Mouse (Mus musculus) hindbrain, embryonic 12.5 days (tissue): Measurements from ENCODE around the gene Ccdc90b. TPM values are rescaled to one million over a fixed set of nuclear protein-coding genes. Genes with fewer than 3 reads are reported as not detected.

Source experiments
- ATAC-seq: fragments of 200-750 bp; cut with Nextera tagmentation; 2 replicates; pipeline ENCODE4 v1.8.0; 2017; ENCODE audit warnings: moderate TSS enrichment; ENCODE audit not compliant: low FRiP score
- H3K27ac ChIP-seq: fragments of 300-500 bp; sonication (generic); 2 replicates; pipeline ENCODE4 v1.5.1; 2016; ENCODE audit warnings: mild to moderate bottlenecking
- H3K27me3 ChIP-seq: fragments of 300-500 bp; sonication (generic); 2 replicates; pipeline ENCODE4 v1.6.1; 2016; ENCODE audit warnings: mild to moderate bottlenecking
- H3K36me3 ChIP-seq: fragments of 300-500 bp; sonication (generic); 2 replicates; pipeline ENCODE4 v1.6.1; 2016; ENCODE audit warnings: mild to moderate bottlenecking
- H3K4me1 ChIP-seq: fragments of 300-500 bp; sonication (generic); 2 replicates; pipeline ENCODE4 v1.6.1; 2016
- H3K4me2 ChIP-seq: fragments of 300-500 bp; sonication (generic); replicated peaks from 2 replicates; pipeline ENCODE4 v1.6.1; 2016; ENCODE audit warnings: mild to moderate bottlenecking
- H3K4me3 ChIP-seq: fragments of 300-500 bp; sonication (generic); 2 replicates; pipeline ENCODE4 v1.5.1; 2016; ENCODE audit warnings: mild to moderate bottlenecking
- H3K9ac ChIP-seq: fragments of 300-500 bp; sonication (generic); 2 replicates; pipeline ENCODE4 v1.6.1; 2016; ENCODE audit warnings: mild to moderate bottlenecking, moderate library complexity
- H3K9me3 ChIP-seq: fragments of 300-500 bp; sonication (generic); replicated peaks from 2 replicates; pipeline ENCODE4 v1.6.1; 2016; ENCODE audit warnings: mild to moderate bottlenecking
- WGBS: fragments of 180-500 bp; shearing (Covaris S2); methylation state at CpG from one replicate; pipeline ENCODE4 v1.1.7; 2016; 5-methylcytosine and 5-hydroxymethylcytosine counted together
- polyA plus RNA-seq: library from polyadenylated mRNA; unstranded; fragments of >200 nt; fragmentation: Nextera tagmentation; extraction: Ambion mirVana; gene quantifications from 2 replicates; pipeline ENCODE4 v1.2.1, GENCODE M21; 2016

The Ccdc90b gene
- polyA plus RNA-seq, 1 experiment from 2014 or later, result 74.6 TPM

- Histone ChIP-seq H3K9me3 (no peaks in the 10 kb centered on the region), H3K4me3 (no peak overlapping the region), H3K4me1 (no peaks in the 10 kb centered on the region), H3K27me3 (no peaks in the 10 kb centered on the region), H3K9ac (no peak overlapping the region), H3K4me2 (no peak overlapping the region), H3K27ac (no peak overlapping the region), H3K36me3 (peaks cover 14% of the 10 kb centered on the region)
- 89% methylated on average over 7 of the region's 7 CpGs for WGBS
- ATAC-seq, result no peak
Measured at GRCm38 (mm10) chr7:92583567-92583966, 22.6 kb downstream of the Ccdc90b start.

DNA sequence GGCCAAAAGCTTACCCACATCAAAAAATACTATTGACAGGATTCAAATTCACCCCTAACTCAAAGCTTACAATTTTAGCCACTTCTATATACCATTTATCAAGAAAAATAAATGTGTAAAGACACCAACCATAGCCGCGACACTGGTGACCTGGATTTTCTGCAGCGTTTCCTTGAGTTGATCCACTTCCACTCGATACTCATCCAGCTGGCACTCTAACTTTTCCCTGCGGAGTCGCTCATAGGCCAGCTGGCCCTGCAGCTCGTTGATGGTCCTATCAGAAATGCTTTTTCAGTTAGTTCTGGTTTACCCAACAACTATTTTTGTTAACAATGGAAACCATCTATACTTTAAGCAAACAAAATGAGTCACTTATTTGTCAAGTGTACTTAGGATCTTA, 29.0 kb downstream of the Ccdc90b start:
- no peak overlapping the region for H3K4me3 ChIP-seq
- no peaks in the 10 kb centered on the region for H3K27me3 ChIP-seq
- no peak overlapping the region for H3K4me2 ChIP-seq
- no peak overlapping the region for H3K9ac ChIP-seq
- H3K9me3 ChIP-seq, result no peaks in the 10 kb centered on the region
- no peaks in the 10 kb centered on the region for H3K4me1 ChIP-seq
- WGBS, result 93% methylated on average over 7 of the region's 7 CpGs
- H3K36me3 ChIP-seq, result no peaks in the 10 kb centered on the region
- H3K27ac ChIP-seq, result no peak overlapping the region
- no peak for ATAC-seq

DNA sequence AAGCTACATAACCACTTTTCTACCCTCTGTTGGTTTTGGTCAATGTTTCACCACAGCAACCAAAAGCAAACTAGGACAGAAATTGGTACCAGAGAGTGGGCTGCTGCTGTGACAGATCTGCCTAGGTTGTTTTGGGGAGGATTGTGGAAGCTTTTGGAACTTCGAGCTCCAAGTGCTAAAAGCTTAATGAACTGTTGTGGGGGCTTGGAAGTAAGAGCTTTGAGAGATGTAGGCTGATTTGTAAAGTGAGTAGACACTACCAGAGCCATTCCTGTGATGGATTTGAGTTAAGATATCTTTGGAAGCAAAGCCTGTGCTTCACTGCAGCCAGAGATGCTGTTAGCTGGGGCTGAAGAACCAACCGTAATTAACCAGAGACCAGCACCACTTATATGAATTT, 29.9 kb downstream of the Ccdc90b start:
- WGBS, result 94% methylated on average over 2 of the region's 2 CpGs
- Histone ChIP-seq H3K36me3 (no peaks in the 10 kb centered on the region), H3K4me2 (no peak overlapping the region)

GRCm38 (mm10) chr7:92604961-92605360, 44.0 kb downstream of the Ccdc90b start:
- Histone ChIP-seq H3K4me2 (no peak overlapping the region), H3K9me3 (no peaks in the 10 kb centered on the region), H3K4me3 (no peak overlapping the region), H3K4me1 (no peaks in the 10 kb centered on the region), H3K9ac (no peak overlapping the region), H3K36me3 (peaks cover 18% of the 10 kb centered on the region), H3K27me3 (no peaks in the 10 kb centered on the region), H3K27ac (no peak overlapping the region)
- 94% methylated on average over 7 of the region's 7 CpGs for WGBS
- no peak for ATAC-seq

More for the DNA sequence above, 29.9 kb downstream of the Ccdc90b start:
- no peak for ATAC-seq
- Histone ChIP-seq H3K27me3 (no peaks in the 10 kb centered on the region), H3K4me1 (no peaks in the 10 kb centered on the region), H3K4me3 (no peak overlapping the region), H3K9me3 (no peaks in the 10 kb centered on the region), H3K27ac (no peak overlapping the region), H3K9ac (no peak overlapping the region)

GRCm38 (mm10) chr7:92610830-92611229, 49.9 kb downstream of the Ccdc90b start:
- no peak for ATAC-seq
- H3K4me1 ChIP-seq, result no peaks in the 10 kb centered on the region
- 83% methylated on average over 7 of the region's 7 CpGs for WGBS
- H3K36me3 ChIP-seq, result 0 out of 2 replicates have a peak, but pooled peaks cover 6% of the 10 kb centered on the region
- H3K4me3 ChIP-seq, result no peak overlapping the region
- H3K27ac ChIP-seq, result no peak overlapping the region
- H3K4me2 ChIP-seq, result no peak overlapping the region
- no peaks in the 10 kb centered on the region for H3K9me3 ChIP-seq
- H3K27me3 ChIP-seq, result no peaks in the 10 kb centered on the region
- H3K9ac ChIP-seq, result no peak overlapping the region

DNA sequence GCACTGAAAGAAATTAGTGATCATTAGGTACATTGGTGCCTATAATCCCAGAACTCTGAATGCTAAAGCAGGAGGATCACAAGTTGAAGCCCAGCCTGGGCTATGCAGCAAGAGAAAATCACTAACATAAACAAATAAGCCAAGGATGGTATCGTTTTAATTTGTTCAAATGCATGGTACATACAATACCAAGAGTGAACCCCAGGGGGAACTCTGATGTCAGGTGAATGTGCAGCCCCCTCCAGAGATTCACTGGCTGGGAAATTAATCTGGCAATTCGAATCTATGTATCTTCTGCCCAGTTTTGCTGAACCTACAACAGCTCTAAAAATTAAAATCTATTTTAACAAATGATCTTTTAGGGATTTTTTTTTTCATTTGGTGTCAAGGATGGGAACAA, 63.5 kb downstream of the Ccdc90b start:
- ATAC-seq, result no peak
- no peaks in the 10 kb centered on the region for H3K9me3 ChIP-seq
- no peaks in the 10 kb centered on the region for H3K27me3 ChIP-seq
- no peak overlapping the region for H3K4me3 ChIP-seq
- H3K9ac ChIP-seq, result no peak overlapping the region
- no peak overlapping the region for H3K27ac ChIP-seq
- WGBS, result 58% methylated on average over 2 of the region's 2 CpGs
- no peaks in the 10 kb centered on the region for H3K4me1 ChIP-seq
- no peak overlapping the region for H3K4me2 ChIP-seq
- no peaks in the 10 kb centered on the region for H3K36me3 ChIP-seq

- no peak overlapping the region for H3K27ac ChIP-seq
- no peak overlapping the region for H3K4me3 ChIP-seq
- WGBS, result 47% methylated on average over 2 of the region's 2 CpGs
- H3K36me3 ChIP-seq, result no peaks in the 10 kb centered on the region
- H3K4me2 ChIP-seq, result no peak overlapping the region
- no peaks in the 10 kb centered on the region for H3K4me1 ChIP-seq
- H3K27me3 ChIP-seq, result no peaks in the 10 kb centered on the region
- no peak overlapping the region for H3K9ac ChIP-seq
- no peak for ATAC-seq
- no peaks in the 10 kb centered on the region for H3K9me3 ChIP-seq
Measured at GRCm38 (mm10) chr7:92630167-92630566, 69.2 kb downstream of the Ccdc90b start.

Other genes with a start within 250 kb of the Ccdc90b start
- 15.2 and 15.7 TPM in 2 replicates for gene Ankrd42, start 76.0 kb downstream of the Ccdc90b start, polyA plus RNA-seq
- 29.2 and 31.7 TPM in 2 replicates for gene Pcf11, start 108.8 kb downstream of the Ccdc90b start, polyA plus RNA-seq
- gene Rab30, start 180.5 kb downstream of the Ccdc90b start, polyA plus RNA-seq, result 22.2 and 22.6 TPM in 2 replicates